Mouse (Mus musculus) midbrain, embryonic 10.5 days (tissue): ENCODE results near the gene Chrna1. TPM values are rescaled to one million over a fixed set of nuclear protein-coding genes. Genes with fewer than 3 reads are reported as not detected.
"Not testable (repeated sequence)": the region's sequence is repeated elsewhere in the genome, so short reads cannot be mapped to it uniquely, and the experiment has no call there.

Source experiments
- DNase-seq: peaks from one replicate; pipeline ENCODE4 v3.0.0-alpha.2; 2017; ENCODE audit warnings: low spot score
- H3K27ac ChIP-seq: fragments of 300-500 bp; sonication (generic); replicated peaks from 2 replicates; pipeline ENCODE4 v1.5.1; 2016; ENCODE audit warnings: mild to moderate bottlenecking
- H3K27me3 ChIP-seq: fragments of 300-500 bp; sonication (generic); 2 replicates; pipeline ENCODE4 v1.6.1; 2016; ENCODE audit warnings: low read depth, mild to moderate bottlenecking; ENCODE audit not compliant: poor library complexity, severe bottlenecking
- H3K36me3 ChIP-seq: fragments of 300-500 bp; sonication (generic); 2 replicates; pipeline ENCODE4 v1.6.1; 2016; ENCODE audit warnings: mild to moderate bottlenecking, moderate library complexity
- H3K4me1 ChIP-seq: fragments of 300-500 bp; sonication (generic); 2 replicates; pipeline ENCODE4 v1.6.1; 2016
- H3K4me3 ChIP-seq: fragments of 300-500 bp; sonication (generic); 2 replicates; pipeline ENCODE4 v1.5.1; 2016; ENCODE audit warnings: mild to moderate bottlenecking, moderate library complexity
- H3K9me3 ChIP-seq: fragments of 300-500 bp; sonication (generic); replicated peaks from 2 replicates; pipeline ENCODE4 v1.6.1; 2016; ENCODE audit warnings: mild to moderate bottlenecking
- WGBS: fragments of 180-500 bp; shearing (Covaris S2); methylation state at CpG from one replicate; pipeline ENCODE4 v1.1.7; 2016; 5-methylcytosine and 5-hydroxymethylcytosine counted together
- polyA plus RNA-seq: library from polyadenylated mRNA; unstranded; fragments of >200 nt; fragmentation: Nextera tagmentation; extraction: Ambion mirVana; gene quantifications from 2 replicates; pipeline ENCODE4 v1.2.1, GENCODE M21; 2016

Gene Chrna1
- polyA plus RNA-seq, 1 experiment from 2014 or later = 0.84 TPM

GRCm38 (mm10) chr2:73563690-73564089 lies 16.4 kb downstream of the Chrna1 start:
- no peak for DNase-seq
- 76% methylated on average over 7 of the region's 7 CpGs for WGBS
- Histone ChIP-seq H3K36me3 (no peaks in the 10 kb centered on the region), H3K27me3 (peaks cover 16% of the 10 kb centered on the region; the same call in 1 of the 2 replicates), H3K9me3 (no peaks in the 10 kb centered on the region), H3K4me1 (peaks cover 27% of the 10 kb centered on the region), H3K4me3 (no peak overlapping the region), H3K27ac (no peak overlapping the region)

- peaks cover 27% of the 10 kb centered on the region for H3K4me1 ChIP-seq
- DNase-seq = no peak
- peaks cover 16% of the 10 kb centered on the region; the same call in 1 of the 2 replicates for H3K27me3 ChIP-seq
- H3K9me3 ChIP-seq = no peaks in the 10 kb centered on the region
- no peak overlapping the region for H3K4me3 ChIP-seq
- no peak overlapping the region for H3K27ac ChIP-seq
- no peaks in the 10 kb centered on the region for H3K36me3 ChIP-seq
- WGBS = 91% methylated on average over 9 of the region's 9 CpGs
Measured at GRCm38 (mm10) chr2:73562656-73563055, 17.5 kb downstream of the Chrna1 start.

- peak overlapping the region; percentile 57 for H3K27ac ChIP-seq
- WGBS = 6% methylated on average over 8 of the region's 8 CpGs
Measured at GRCm38 (mm10) chr2:73561665-73562063, 18.5 kb downstream of the Chrna1 start.

GRCm38 (mm10) chr2:73560899-73561664 lies 19.1 kb downstream of the Chrna1 start:
- peak; percentile 44 for DNase-seq
- WGBS = 3% methylated on average over 22 of the region's 23 CpGs
- Histone ChIP-seq H3K4me3 (peak overlapping the region; percentile 60), H3K4me1 (peaks cover 21% of the 10 kb centered on the region), H3K36me3 (no peaks in the 10 kb centered on the region), H3K27ac (peak overlapping the region; percentile 57), H3K27me3 (peaks cover 16% of the 10 kb centered on the region; the same call in 1 of the 2 replicates), H3K9me3 (no peaks in the 10 kb centered on the region)

More at GRCm38 (mm10) chr2:73561665-73562063, 18.5 kb downstream of the Chrna1 start:
- Histone ChIP-seq H3K27me3 (peaks cover 16% of the 10 kb centered on the region; the same call in 1 of the 2 replicates), H3K9me3 (no peaks in the 10 kb centered on the region), H3K4me1 (peaks cover 27% of the 10 kb centered on the region), H3K4me3 (peak overlapping the region; percentile 60), H3K36me3 (no peaks in the 10 kb centered on the region)
- DNase-seq = peak; percentile 70

GRCm38 (mm10) chr2:73560445-73560844 lies 19.7 kb downstream of the Chrna1 start:
- DNase-seq = no peak
- H3K9me3 ChIP-seq = no peaks in the 10 kb centered on the region
- 39% methylated on average over 7 of the region's 7 CpGs for WGBS
- peaks cover 16% of the 10 kb centered on the region; the same call in 1 of the 2 replicates for H3K27me3 ChIP-seq
- no peaks in the 10 kb centered on the region for H3K36me3 ChIP-seq
- peaks cover 17% of the 10 kb centered on the region for H3K4me1 ChIP-seq
- peak overlapping the region; percentile 60 for H3K4me3 ChIP-seq
- no peak overlapping the region; the same call in 1 of the 2 replicates for H3K27ac ChIP-seq

GRCm38 (mm10) chr2:73557956-73558355 lies 22.2 kb downstream of the Chrna1 start:
- Histone ChIP-seq H3K27ac (no peak overlapping the region), H3K4me1 (peaks cover 17% of the 10 kb centered on the region), H3K27me3 (peaks cover 16% of the 10 kb centered on the region; the same call in 1 of the 2 replicates), H3K4me3 (no peak overlapping the region), H3K9me3 (no peaks in the 10 kb centered on the region), H3K36me3 (no peaks in the 10 kb centered on the region)
- DNase-seq = no peak
- 85% methylated on average over 8 of the region's 8 CpGs for WGBS

GRCm38 (mm10) chr2:73557061-73557460 lies 23.1 kb downstream of the Chrna1 start:
- not testable (repeated sequence) for H3K9me3 ChIP-seq, H3K36me3 ChIP-seq, H3K27ac ChIP-seq, DNase-seq, H3K4me3 ChIP-seq
- Histone ChIP-seq H3K4me1 (peaks cover 17% of the 10 kb centered on the region), H3K27me3 (peaks cover 16% of the 10 kb centered on the region; the same call in 1 of the 2 replicates)
- WGBS = 94% methylated on average over 3 of the region's 3 CpGs

- 80% methylated on average over 3 of the region's 3 CpGs for WGBS
- Histone ChIP-seq H3K27ac (no peak overlapping the region), H3K4me1 (no peaks in the 10 kb centered on the region), H3K9me3 (no peaks in the 10 kb centered on the region), H3K36me3 (no peaks in the 10 kb centered on the region), H3K27me3 (no peaks in the 10 kb centered on the region), H3K4me3 (no peak overlapping the region)
- DNase-seq = no peak
Measured at GRCm38 (mm10) chr2:73554389-73554788, 25.7 kb downstream of the Chrna1 start.

GRCm38 (mm10) chr2:73552926-73553325 lies 27.2 kb downstream of the Chrna1 start:
- Histone ChIP-seq H3K27me3 (no peaks in the 10 kb centered on the region), H3K36me3 (no peaks in the 10 kb centered on the region), H3K4me3 (no peak overlapping the region), H3K27ac (no peak overlapping the region), H3K9me3 (no peaks in the 10 kb centered on the region), H3K4me1 (no peaks in the 10 kb centered on the region)
- DNase-seq = no peak
- WGBS = 82% methylated on average over 3 of the region's 3 CpGs

- H3K27ac ChIP-seq = no peak overlapping the region
- no peaks in the 10 kb centered on the region for H3K27me3 ChIP-seq
- H3K4me3 ChIP-seq = no peak overlapping the region
- DNase-seq = no peak
- H3K4me1 ChIP-seq = no peaks in the 10 kb centered on the region
- no peaks in the 10 kb centered on the region for H3K36me3 ChIP-seq
- H3K9me3 ChIP-seq = no peaks in the 10 kb centered on the region
- WGBS = 32% methylated on average over 6 of the region's 6 CpGs
Measured at GRCm38 (mm10) chr2:73550725-73551124, 29.4 kb downstream of the Chrna1 start.

- no peak overlapping the region for H3K27ac ChIP-seq
- H3K4me3 ChIP-seq = no peak overlapping the region
- peaks cover 9% of the 10 kb centered on the region; the same call in 1 of the 2 replicates for H3K4me1 ChIP-seq
- no peaks in the 10 kb centered on the region for H3K36me3 ChIP-seq
- H3K9me3 ChIP-seq = no peaks in the 10 kb centered on the region
- peaks cover 7% of the 10 kb centered on the region; the same call in 1 of the 2 replicates for H3K27me3 ChIP-seq
- 64% methylated on average over 2 of the region's 2 CpGs for WGBS
- no peak for DNase-seq
Measured at GRCm38 (mm10) chr2:73548542-73548941, 31.6 kb downstream of the Chrna1 start.

- Histone ChIP-seq H3K27ac (no peak overlapping the region), H3K4me1 (peaks cover 9% of the 10 kb centered on the region; the same call in 1 of the 2 replicates), H3K4me3 (no peak overlapping the region), H3K9me3 (no peaks in the 10 kb centered on the region), H3K36me3 (no peaks in the 10 kb centered on the region), H3K27me3 (peaks cover 13% of the 10 kb centered on the region)
- 95% methylated on average over 4 of the region's 4 CpGs for WGBS
- no peak for DNase-seq
Measured at GRCm38 (mm10) chr2:73547256-73547655, 32.9 kb downstream of the Chrna1 start.

GRCm38 (mm10) chr2:73545556-73545955 lies 34.6 kb downstream of the Chrna1 start:
- 85% methylated on average over 2 of the region's 2 CpGs for WGBS
- H3K27ac ChIP-seq = no peak overlapping the region
- H3K36me3 ChIP-seq = no peaks in the 10 kb centered on the region
- peaks cover 13% of the 10 kb centered on the region for H3K27me3 ChIP-seq
- DNase-seq = no peak
- H3K4me1 ChIP-seq = peaks cover 14% of the 10 kb centered on the region
- no peaks in the 10 kb centered on the region for H3K9me3 ChIP-seq
- no peak overlapping the region for H3K4me3 ChIP-seq
